Mouse (Mus musculus): ENCODE data around the gene Zdhhc7.

- no peak; the same call in 1 of the 2 replicates for TF ChIP-seq CTCF (IDR thresholded peaks at IDR 0.05; ENCODE audit: borderline replicate concordance, extremely low read depth, insufficient read depth, insufficient read length)
- TF ChIP-seq POLR2A (IDR thresholded peaks at IDR 0.05; ENCODE audit: borderline replicate concordance, extremely low read depth, insufficient read depth, insufficient read length, poor library complexity, severe bottlenecking), result no peak
Observed at GRCm38 (mm10) chr8:120136618-120137017, 35.3 kb upstream of the Zdhhc7 start.

All from brain, embryonic 14.5 days (tissue).